Mouse (Mus musculus): ENCODE measurements at regions not wholly inside any gene's neighbourhood (a gene's known extent, or its start where the extent isn't known, plus 50 kb on each side); places are given as distances from the start of the nearest gene placed in this dataset.

DNA sequence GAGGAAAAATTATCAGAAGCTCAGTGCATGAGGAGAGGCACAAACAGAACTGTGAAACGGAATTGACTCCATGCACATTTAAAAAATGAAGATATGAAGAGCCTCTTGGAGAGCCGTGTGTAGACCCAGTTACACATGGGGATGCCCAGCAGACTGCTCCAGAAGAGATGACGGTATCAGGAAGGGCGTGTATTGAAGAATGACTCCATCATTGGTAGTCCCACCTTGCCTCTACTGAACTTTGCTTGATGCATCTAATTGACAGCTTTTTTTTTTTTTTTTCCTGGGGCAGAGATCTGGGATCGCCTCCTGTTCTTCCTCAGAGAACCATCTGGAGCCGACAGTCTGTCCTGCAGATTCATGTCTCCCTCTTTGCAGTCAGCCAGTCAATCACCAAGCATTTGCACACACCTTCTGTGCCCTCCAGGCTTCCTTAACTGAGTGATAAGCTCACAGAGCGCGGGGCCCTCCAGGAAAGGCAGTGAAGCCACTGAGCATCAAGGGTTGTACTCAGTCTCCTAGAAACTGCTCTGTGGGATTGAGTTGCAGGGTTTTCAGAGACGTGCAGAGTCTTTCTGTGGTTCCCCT, 57.6 kb upstream of the D1Pas1 start:
- H3K4me2 ChIP-seq (replicated peaks; ENCODE audit: low read depth, low read length), result no peak overlapping the region
- H3K9ac ChIP-seq (replicated peaks; ENCODE audit: low read depth), result no peak overlapping the region
- DNase-seq (ENCODE audit: low spot score) (no peak), ATAC-seq (no peak)
- TF ChIP-seq EP300 (IDR thresholded peaks at IDR 0.05) (no peak), CTCF (IDR thresholded peaks at IDR 0.05) (no peak)
- H3K4me1 ChIP-seq (ENCODE audit: insufficient read depth, low read depth, low read length), result no peaks in the 10 kb centered on the region
- H3K4me3 ChIP-seq (ENCODE audit: low read depth, low read length), result no peak overlapping the region
- H3K27me3 ChIP-seq (replicated peaks; ENCODE audit: insufficient read depth, low read length), result no peaks in the 10 kb centered on the region
- no peaks in the 10 kb centered on the region for H3K36me3 ChIP-seq (ENCODE audit: insufficient read depth, low read length)
- H3K27ac ChIP-seq (ENCODE audit: low read length), result no peak overlapping the region
- no peaks in the 10 kb centered on the region for H3K9me3 ChIP-seq (ENCODE audit: low read length)
- 73% methylated on average over 9 of the region's 9 CpGs for WGBS

DNA sequence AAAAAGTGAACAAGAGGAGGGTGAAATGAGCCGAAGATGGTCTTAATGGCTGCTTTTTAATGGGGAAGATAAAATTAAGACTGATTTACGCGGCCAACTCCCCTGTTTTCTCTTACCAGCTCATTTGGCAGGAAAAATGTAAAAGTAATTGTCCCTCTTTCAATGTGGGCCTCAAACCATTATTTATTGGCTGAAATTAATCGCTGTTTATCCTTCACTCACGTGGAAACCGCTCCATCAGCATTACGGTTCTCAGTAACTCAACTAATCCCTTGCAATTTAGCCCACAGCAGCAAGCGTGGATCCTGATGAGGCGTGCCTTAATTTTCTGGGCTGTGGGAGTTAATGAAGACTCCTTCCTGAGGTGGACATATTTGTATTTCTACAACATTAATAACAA, 58.1 kb upstream of the D1Pas1 start:
- DNase-seq (ENCODE audit: low spot score) (no peak), ATAC-seq (no peak)
- TF ChIP-seq CTCF (IDR thresholded peaks at IDR 0.05) (no peak), EP300 (IDR thresholded peaks at IDR 0.05) (no peak)
- no peaks in the 10 kb centered on the region for H3K27me3 ChIP-seq (replicated peaks; ENCODE audit: insufficient read depth, low read length)
- H3K9me3 ChIP-seq (ENCODE audit: low read length), result no peaks in the 10 kb centered on the region
- no peak overlapping the region for H3K4me2 ChIP-seq (replicated peaks; ENCODE audit: low read depth, low read length)
- H3K36me3 ChIP-seq (ENCODE audit: insufficient read depth, low read length), result no peaks in the 10 kb centered on the region
- H3K27ac ChIP-seq (ENCODE audit: low read length), result no peak overlapping the region
- H3K9ac ChIP-seq (replicated peaks; ENCODE audit: low read depth), result no peak overlapping the region
- no peaks in the 10 kb centered on the region for H3K4me1 ChIP-seq (ENCODE audit: insufficient read depth, low read depth, low read length)
- WGBS, result 87% methylated on average over 9 of the region's 9 CpGs
- H3K4me3 ChIP-seq (ENCODE audit: low read depth, low read length), result no peak overlapping the region

DNA sequence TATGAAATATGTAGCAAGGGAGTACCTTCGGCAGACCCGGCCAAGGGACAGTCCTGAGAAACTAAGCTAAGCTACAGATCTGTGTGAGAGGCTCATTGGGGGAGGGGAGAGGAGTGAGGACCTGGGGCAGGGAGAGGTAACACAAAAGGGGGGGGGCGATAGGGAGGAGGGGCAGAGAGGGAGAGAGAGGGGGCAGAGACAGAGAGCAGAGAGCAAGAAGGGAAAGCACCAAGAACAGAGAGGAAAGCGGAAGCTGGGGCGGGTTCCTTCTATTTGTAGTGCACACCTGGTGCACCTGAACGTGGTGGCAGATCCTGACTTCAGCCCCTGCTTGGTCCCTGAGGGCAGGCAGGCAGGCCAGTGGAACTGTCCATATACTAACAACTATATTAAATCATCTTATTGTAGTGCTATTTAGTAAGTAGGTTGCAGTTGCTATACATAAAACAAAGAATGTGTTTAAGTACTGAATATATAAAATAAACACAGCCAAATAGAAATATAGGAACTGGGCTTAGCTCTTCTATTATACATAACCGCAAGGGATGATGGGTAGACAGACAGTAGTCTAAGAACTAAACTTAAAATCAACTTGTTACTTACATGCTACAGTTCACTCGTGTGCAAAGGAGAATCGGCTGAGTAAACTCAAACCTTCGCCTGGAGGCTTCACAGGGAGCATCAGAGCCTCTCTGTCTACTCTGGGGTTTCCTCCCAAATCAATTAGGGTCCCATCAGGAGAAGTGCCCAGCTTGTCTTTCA, 59.6 kb upstream of the D1Pas1 start:
- TF ChIP-seq CTCF (IDR thresholded peaks at IDR 0.05), result no peak
- Histone ChIP-seq H3K27me3 (replicated peaks; ENCODE audit: insufficient read depth, low read length) (no peaks in the 10 kb centered on the region), H3K4me3 (ENCODE audit: low read depth, low read length) (no peak overlapping the region), H3K36me3 (ENCODE audit: insufficient read depth, low read length) (no peaks in the 10 kb centered on the region), H3K9me3 (ENCODE audit: low read length) (no peaks in the 10 kb centered on the region), H3K27ac (ENCODE audit: low read length) (no peak overlapping the region), H3K4me2 (replicated peaks; ENCODE audit: low read depth, low read length) (no peak overlapping the region), H3K9ac (replicated peaks; ENCODE audit: low read depth) (no peak overlapping the region), H3K4me1 (ENCODE audit: insufficient read depth, low read depth, low read length) (no peaks in the 10 kb centered on the region)
- 81% methylated on average over 9 of the region's 10 CpGs for WGBS
- ATAC-seq (no peak), DNase-seq (ENCODE audit: low spot score) (no peak)

DNA sequence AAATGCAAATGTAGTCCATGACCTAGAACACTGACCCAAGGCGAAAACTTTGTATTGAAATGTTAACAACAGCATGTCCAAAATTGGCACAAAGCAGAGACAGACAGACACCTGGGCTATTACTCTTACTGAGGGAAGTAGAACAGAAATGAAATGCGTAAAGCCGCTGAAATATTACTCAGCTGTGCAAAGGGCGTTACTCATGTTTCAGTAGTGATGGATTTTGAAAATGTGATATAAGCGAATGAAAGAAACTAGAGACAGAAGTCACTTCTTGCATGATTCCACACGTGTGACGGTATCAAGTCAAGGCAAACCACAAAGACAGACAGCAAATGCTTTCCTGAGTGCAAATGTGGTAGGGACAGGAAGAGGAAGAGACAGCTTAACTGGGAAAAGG, 61.3 kb upstream of the D1Pas1 start:
- Histone ChIP-seq H3K9ac (replicated peaks; ENCODE audit: low read depth) (no peak overlapping the region), H3K4me3 (ENCODE audit: low read depth, low read length) (no peak overlapping the region), H3K27ac (ENCODE audit: low read length) (no peak overlapping the region), H3K36me3 (ENCODE audit: insufficient read depth, low read length) (no peaks in the 10 kb centered on the region), H3K4me2 (replicated peaks; ENCODE audit: low read depth, low read length) (no peak overlapping the region), H3K27me3 (replicated peaks; ENCODE audit: insufficient read depth, low read length) (no peaks in the 10 kb centered on the region), H3K9me3 (ENCODE audit: low read length) (no peaks in the 10 kb centered on the region), H3K4me1 (ENCODE audit: insufficient read depth, low read depth, low read length) (no peaks in the 10 kb centered on the region)
- ATAC-seq (no peak), DNase-seq (ENCODE audit: low spot score) (no peak)
- WGBS, result 85% methylated on average over 7 of the region's 7 CpGs
- no peak for TF ChIP-seq CTCF (IDR thresholded peaks at IDR 0.05)
- TF ChIP-seq EP300 (IDR thresholded peaks at IDR 0.05), result no peak

DNA sequence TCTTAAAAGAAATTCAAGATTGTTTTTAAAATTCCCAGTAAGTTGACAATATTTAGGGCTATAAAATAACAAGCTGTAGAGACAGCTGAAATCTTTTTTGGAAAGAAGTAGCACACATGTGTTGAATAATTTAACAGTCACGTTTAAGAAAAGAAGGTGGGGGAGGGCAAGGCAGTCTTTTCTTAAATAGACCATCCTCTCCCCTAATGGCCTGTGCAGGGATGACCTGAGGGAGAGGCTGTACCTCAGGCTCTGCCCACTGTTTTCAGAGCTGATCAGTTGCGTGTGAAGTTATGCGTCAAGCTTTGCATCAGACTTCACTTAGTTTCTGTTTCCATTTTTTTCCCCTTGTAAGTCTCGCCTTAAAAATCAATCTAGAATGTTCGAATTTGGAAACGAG, 65.7 kb upstream of the D1Pas1 start:
- no peak overlapping the region for H3K9ac ChIP-seq (replicated peaks; ENCODE audit: low read depth)
- H3K36me3 ChIP-seq (ENCODE audit: insufficient read depth, low read length), result no peaks in the 10 kb centered on the region
- no peak overlapping the region for H3K4me2 ChIP-seq (replicated peaks; ENCODE audit: low read depth, low read length)
- no peak for TF ChIP-seq CTCF (IDR thresholded peaks at IDR 0.05)
- TF ChIP-seq EP300 (IDR thresholded peaks at IDR 0.05), result no peak
- H3K4me1 ChIP-seq (ENCODE audit: insufficient read depth, low read depth, low read length), result no peaks in the 10 kb centered on the region
- H3K27ac ChIP-seq (ENCODE audit: low read length), result no peak overlapping the region
- DNase-seq (ENCODE audit: low spot score) (no peak), ATAC-seq (no peak)
- no peaks in the 10 kb centered on the region for H3K27me3 ChIP-seq (replicated peaks; ENCODE audit: insufficient read depth, low read length)
- H3K9me3 ChIP-seq (ENCODE audit: low read length), result no peaks in the 10 kb centered on the region
- 74% methylated on average over 6 of the region's 6 CpGs for WGBS
- H3K4me3 ChIP-seq (ENCODE audit: low read depth, low read length), result no peak overlapping the region

DNA sequence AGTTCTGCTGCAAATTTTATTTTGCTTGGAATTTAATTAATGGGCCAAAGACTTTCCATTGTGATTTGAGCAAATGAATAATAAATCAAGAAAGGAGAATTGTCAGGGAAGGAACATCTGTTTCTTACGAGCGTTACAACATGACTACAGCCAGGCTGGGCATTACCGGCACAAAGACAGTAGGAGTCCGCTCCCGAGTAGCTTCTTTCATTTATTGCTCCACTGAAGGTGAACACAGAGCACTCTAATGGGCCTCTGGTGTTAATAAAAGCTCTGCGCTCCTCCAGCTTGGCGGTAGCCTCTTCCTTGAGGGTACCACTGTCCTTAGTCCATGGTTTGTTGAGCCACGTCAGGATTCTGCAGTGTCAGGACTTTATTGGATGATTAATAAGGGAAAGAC, 69.0 kb upstream of the D1Pas1 start:
- 61% methylated on average over 8 of the region's 8 CpGs for WGBS
- ATAC-seq (no peak), DNase-seq (ENCODE audit: low spot score) (no peak)
- H3K9me3 ChIP-seq (ENCODE audit: low read length), result no peaks in the 10 kb centered on the region
- H3K4me2 ChIP-seq (replicated peaks; ENCODE audit: low read depth, low read length), result no peak overlapping the region
- H3K27me3 ChIP-seq (replicated peaks; ENCODE audit: insufficient read depth, low read length), result no peaks in the 10 kb centered on the region
- TF ChIP-seq EP300 (IDR thresholded peaks at IDR 0.05) (no peak), CTCF (IDR thresholded peaks at IDR 0.05) (no peak)
- H3K4me1 ChIP-seq (ENCODE audit: insufficient read depth, low read depth, low read length), result no peaks in the 10 kb centered on the region
- H3K4me3 ChIP-seq (ENCODE audit: low read depth, low read length), result no peak overlapping the region
- no peak overlapping the region for H3K27ac ChIP-seq (ENCODE audit: low read length)
- no peaks in the 10 kb centered on the region for H3K36me3 ChIP-seq (ENCODE audit: insufficient read depth, low read length)
- no peak overlapping the region for H3K9ac ChIP-seq (replicated peaks; ENCODE audit: low read depth)

DNA sequence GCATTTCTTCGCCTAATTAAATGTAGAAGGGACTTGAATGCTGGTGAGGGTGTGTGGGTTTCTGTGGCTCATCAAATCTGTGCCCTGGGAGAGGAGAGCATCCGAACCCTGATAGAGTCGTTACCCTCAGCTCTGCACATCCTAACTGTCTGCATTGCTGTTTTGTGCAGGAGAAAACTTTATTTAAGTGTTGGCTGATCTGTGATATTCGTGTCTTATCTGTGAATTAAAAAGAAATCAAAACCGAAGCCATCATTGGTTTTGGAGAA, 77.7 kb upstream of the D1Pas1 start:
- 73% methylated on average over 5 of the region's 5 CpGs for WGBS
- Histone ChIP-seq H3K4me3 (ENCODE audit: low read depth, low read length) (no peak overlapping the region), H3K4me1 (ENCODE audit: insufficient read depth, low read depth, low read length) (no peaks in the 10 kb centered on the region), H3K36me3 (ENCODE audit: insufficient read depth, low read length) (no peaks in the 10 kb centered on the region), H3K9ac (replicated peaks; ENCODE audit: low read depth) (no peak overlapping the region), H3K4me2 (replicated peaks; ENCODE audit: low read depth, low read length) (no peak overlapping the region), H3K9me3 (ENCODE audit: low read length) (no peaks in the 10 kb centered on the region), H3K27me3 (replicated peaks; ENCODE audit: insufficient read depth, low read length) (no peaks in the 10 kb centered on the region), H3K27ac (ENCODE audit: low read length) (no peak overlapping the region)
- no peak for TF ChIP-seq EP300 (IDR thresholded peaks at IDR 0.05)
- no peak for TF ChIP-seq CTCF (IDR thresholded peaks at IDR 0.05)
- no peak for ATAC-seq
- DNase-seq (ENCODE audit: low spot score), result no peak

All from lung, postnatal 0 days (tissue).